Mouse (Mus musculus) limb, embryonic 13.5 days (tissue): Measurements from ENCODE around the gene Ncmap. TPM values are rescaled to one million over a fixed set of nuclear protein-coding genes. Genes with fewer than 3 reads are reported as not detected.

ENCODE experiments used
- ATAC-seq: fragments of 200-750 bp; cut with Nextera tagmentation; 2 replicates; pipeline ENCODE4 v1.8.0; 2017; ENCODE audit warnings: low read depth, moderate number of reproducible peaks, moderate TSS enrichment; ENCODE audit not compliant: low FRiP score
- H3K27ac ChIP-seq: fragments of 300-500 bp; sonication (generic); 2 replicates; pipeline ENCODE4 v1.5.1; 2015; ENCODE audit warnings: inconsistent platforms, mild to moderate bottlenecking, moderate library complexity
- H3K27me3 ChIP-seq: fragments of 300-500 bp; sonication (generic); 2 replicates; pipeline ENCODE4 v1.6.1; 2015; ENCODE audit warnings: mild to moderate bottlenecking, inconsistent platforms
- H3K36me3 ChIP-seq: fragments of 300-500 bp; sonication (generic); 2 replicates; pipeline ENCODE4 v1.6.1; 2015; ENCODE audit warnings: inconsistent platforms, mild to moderate bottlenecking, moderate library complexity
- H3K4me1 ChIP-seq: fragments of 300-500 bp; sonication (generic); 2 replicates; pipeline ENCODE4 v1.6.1; 2015; ENCODE audit warnings: inconsistent platforms
- H3K4me2 ChIP-seq: fragments of 300-500 bp; sonication (generic); replicated peaks from 2 replicates; pipeline ENCODE4 v1.6.1; 2015; ENCODE audit warnings: inconsistent platforms, mild to moderate bottlenecking, moderate library complexity
- H3K4me3 ChIP-seq: fragments of 300-500 bp; sonication (generic); 2 replicates; pipeline ENCODE4 v1.5.1; 2015; ENCODE audit warnings: moderate library complexity, mild to moderate bottlenecking, inconsistent platforms
- H3K9ac ChIP-seq: fragments of 300-500 bp; sonication (generic); 2 replicates; pipeline ENCODE4 v1.6.1; 2015; ENCODE audit warnings: mild to moderate bottlenecking, inconsistent platforms
- H3K9me3 ChIP-seq: fragments of 300-500 bp; sonication (generic); 2 replicates; pipeline ENCODE4 v1.6.1; 2016; ENCODE audit warnings: inconsistent platforms
- WGBS: fragments of 180-500 bp; shearing (Covaris S2); methylation state at CpG from one replicate; pipeline ENCODE4 v1.1.7; 2015; 5-methylcytosine and 5-hydroxymethylcytosine counted together
- polyA plus RNA-seq: library from polyadenylated mRNA; unstranded; fragments of >200 nt; fragmentation: Nextera tagmentation; extraction: Ambion mirVana; gene quantifications from 2 replicates; pipeline ENCODE4 v1.2.1, GENCODE M21; 2015

The Ncmap gene
- 12.0 and 12.2 TPM in 2 replicates for polyA plus RNA-seq

- peaks cover 44% of the 10 kb centered on the region for H3K27me3 ChIP-seq
- H3K9ac ChIP-seq = peak within 1 kb of the TSS; percentile 56; the same call in 1 of the 2 replicates
- WGBS = 1% methylated on average over 29 of the region's 29 CpGs
- H3K4me3 ChIP-seq = peak within 1 kb of the TSS; percentile 50
- no peaks in the 10 kb centered on the region for H3K36me3 ChIP-seq
- no peak for ATAC-seq
- no peak within 1 kb of the TSS for H3K27ac ChIP-seq
- peaks cover 13% of the 10 kb centered on the region for H3K4me1 ChIP-seq
- H3K4me2 ChIP-seq = peak within 1 kb of the TSS; percentile 89
- 0 out of 2 replicates have a peak, but pooled peaks cover under 1% of the 10 kb centered on the region for H3K9me3 ChIP-seq
Observed at GRCm38 (mm10) chr4:135397991-135398390, at the start of gene Ncmap. Ncmap (minus strand) TSS chr4:135398227.

GRCm38 (mm10) chr4:135442473-135442872 lies 44.4 kb upstream of the Ncmap start:
- H3K4me2 ChIP-seq = no peak overlapping the region
- H3K9me3 ChIP-seq = no peaks in the 10 kb centered on the region
- 74% methylated on average over 5 of the region's 5 CpGs for WGBS
- H3K4me1 ChIP-seq = peaks cover 6% of the 10 kb centered on the region; the same call in 1 of the 2 replicates
- no peak overlapping the region for H3K9ac ChIP-seq
- no peak for ATAC-seq
- H3K4me3 ChIP-seq = no peak overlapping the region
- no peaks in the 10 kb centered on the region for H3K36me3 ChIP-seq
- no peak overlapping the region for H3K27ac ChIP-seq
- no peaks in the 10 kb centered on the region for H3K27me3 ChIP-seq

GRCm38 (mm10) chr4:135439904-135440522 lies 42.0 kb upstream of the Ncmap start:
- WGBS = 64% methylated on average over 9 of the region's 9 CpGs
- no peaks in the 10 kb centered on the region for H3K9me3 ChIP-seq
- no peaks in the 10 kb centered on the region for H3K36me3 ChIP-seq
- peaks cover 6% of the 10 kb centered on the region; the same call in 1 of the 2 replicates for H3K4me1 ChIP-seq
- no peak overlapping the region for H3K27ac ChIP-seq
- H3K27me3 ChIP-seq = no peaks in the 10 kb centered on the region
- H3K4me3 ChIP-seq = no peak overlapping the region
- no peak overlapping the region for H3K9ac ChIP-seq
- no peak for ATAC-seq
- no peak overlapping the region for H3K4me2 ChIP-seq

GRCm38 (mm10) chr4:135439188-135439647 lies 41.2 kb upstream of the Ncmap start:
- H3K9me3 ChIP-seq = no peaks in the 10 kb centered on the region
- peak overlapping the region; percentile 60 for H3K9ac ChIP-seq
- no peaks in the 10 kb centered on the region for H3K36me3 ChIP-seq
- H3K27me3 ChIP-seq = no peaks in the 10 kb centered on the region
- H3K4me2 ChIP-seq = peak overlapping the region; percentile 56
- H3K27ac ChIP-seq = no peak overlapping the region
- H3K4me3 ChIP-seq = peak overlapping the region; percentile 25; the same call in 1 of the 2 replicates
- ATAC-seq = peak; percentile 69; the same call in 1 of the 2 replicates
- WGBS = 6% methylated on average over 15 of the region's 15 CpGs
- peaks cover 11% of the 10 kb centered on the region; the same call in 1 of the 2 replicates for H3K4me1 ChIP-seq

- Histone ChIP-seq H3K27me3 (no peaks in the 10 kb centered on the region), H3K9me3 (no peaks in the 10 kb centered on the region), H3K27ac (no peak overlapping the region), H3K4me3 (no peak overlapping the region), H3K9ac (no peak overlapping the region), H3K4me2 (no peak overlapping the region), H3K4me1 (peaks cover 15% of the 10 kb centered on the region), H3K36me3 (no peaks in the 10 kb centered on the region)
- no peak for ATAC-seq
Observed at GRCm38 (mm10) chr4:135437924-135438323, 39.9 kb upstream of the Ncmap start.

GRCm38 (mm10) chr4:135436291-135436690 lies 38.3 kb upstream of the Ncmap start:
- peaks cover 16% of the 10 kb centered on the region for H3K4me1 ChIP-seq
- no peaks in the 10 kb centered on the region for H3K27me3 ChIP-seq
- H3K36me3 ChIP-seq = no peaks in the 10 kb centered on the region
- no peak overlapping the region for H3K4me3 ChIP-seq
- 64% methylated on average over 13 of the region's 13 CpGs for WGBS
- no peaks in the 10 kb centered on the region for H3K9me3 ChIP-seq
- ATAC-seq = no peak
- H3K27ac ChIP-seq = no peak overlapping the region
- H3K4me2 ChIP-seq = no peak overlapping the region
- H3K9ac ChIP-seq = no peak overlapping the region

- Histone ChIP-seq H3K9me3 (no peaks in the 10 kb centered on the region), H3K27me3 (no peaks in the 10 kb centered on the region), H3K27ac (no peak overlapping the region), H3K4me3 (peak overlapping the region; percentile 76), H3K9ac (peak overlapping the region; percentile 74), H3K4me1 (peaks cover 14% of the 10 kb centered on the region), H3K4me2 (peak overlapping the region; percentile 94), H3K36me3 (no peaks in the 10 kb centered on the region)
- 24% methylated on average over 11 of the region's 11 CpGs for WGBS
- peak; percentile 12; the same call in 1 of the 2 replicates for ATAC-seq
Observed at GRCm38 (mm10) chr4:135434395-135434789, 36.4 kb upstream of the Ncmap start.

GRCm38 (mm10) chr4:135433443-135434394 lies 35.7 kb upstream of the Ncmap start, which contains the start of gene Rcan3:
Rcan3 (minus strand) TSS chr4:135433853.
- no peaks in the 10 kb centered on the region for H3K36me3 ChIP-seq
- H3K4me1 ChIP-seq = peaks cover 10% of the 10 kb centered on the region
- peak; percentile 80 for ATAC-seq
- H3K27ac ChIP-seq = no peak within 1 kb of the TSS
- H3K4me2 ChIP-seq = peak within 1 kb of the TSS; percentile 94
- no peaks in the 10 kb centered on the region for H3K27me3 ChIP-seq
- under 1% methylated on average over 77 of the region's 79 CpGs for WGBS
- peak within 1 kb of the TSS; percentile 76 for H3K4me3 ChIP-seq
- H3K9me3 ChIP-seq = no peaks in the 10 kb centered on the region
- H3K9ac ChIP-seq = peak within 1 kb of the TSS; percentile 85

- WGBS = 10% methylated on average over 10 of the region's 10 CpGs
- Histone ChIP-seq H3K4me1 (peaks cover 10% of the 10 kb centered on the region), H3K27ac (no peak overlapping the region), H3K27me3 (no peaks in the 10 kb centered on the region), H3K4me3 (peak overlapping the region; percentile 76), H3K4me2 (peak overlapping the region; percentile 94), H3K36me3 (no peaks in the 10 kb centered on the region), H3K9ac (peak overlapping the region; percentile 85), H3K9me3 (no peaks in the 10 kb centered on the region)
- ATAC-seq = no peak
Observed at GRCm38 (mm10) chr4:135433086-135433442, 35.0 kb upstream of the Ncmap start.

- Histone ChIP-seq H3K4me2 (no peak overlapping the region), H3K9me3 (no peaks in the 10 kb centered on the region), H3K36me3 (no peaks in the 10 kb centered on the region), H3K4me1 (peaks cover 10% of the 10 kb centered on the region), H3K27me3 (no peaks in the 10 kb centered on the region), H3K9ac (no peak overlapping the region), H3K27ac (no peak overlapping the region), H3K4me3 (no peak overlapping the region)
- no peak for ATAC-seq
- WGBS = 70% methylated on average over 8 of the region's 8 CpGs
Observed at GRCm38 (mm10) chr4:135429990-135430760, 32.1 kb upstream of the Ncmap start.

- Histone ChIP-seq H3K27ac (no peak overlapping the region), H3K4me3 (no peak overlapping the region), H3K36me3 (peaks cover 4% of the 10 kb centered on the region; the same call in 1 of the 2 replicates), H3K4me2 (no peak overlapping the region), H3K9me3 (no peaks in the 10 kb centered on the region), H3K4me1 (peaks cover 6% of the 10 kb centered on the region), H3K27me3 (no peaks in the 10 kb centered on the region), H3K9ac (no peak overlapping the region)
- WGBS = 81% methylated on average over 4 of the region's 4 CpGs
- no peak for ATAC-seq
Observed at GRCm38 (mm10) chr4:135429383-135429782, 31.4 kb upstream of the Ncmap start.
